Mouse (Mus musculus) lung, adult 2 months (tissue): ENCODE results near the gene B4galt1.

Experiments used
- CTCF ChIP-seq: fragments of 200-500 bp; IDR thresholded peaks from 2 replicates; pipeline ENCODE4 v1.5.1; 2011; ENCODE audit warnings: mild to moderate bottlenecking, low read length, control low read depth; ENCODE audit not compliant: insufficient read depth
- POLR2A ChIP-seq: fragments of 200-500 bp; IDR thresholded peaks from 2 replicates; pipeline ENCODE4 v1.6.1; 2011; ENCODE audit warnings: low read depth, mild to moderate bottlenecking, control low read depth, low read length, borderline replicate concordance; ENCODE audit errors: extremely low read depth

DNA sequence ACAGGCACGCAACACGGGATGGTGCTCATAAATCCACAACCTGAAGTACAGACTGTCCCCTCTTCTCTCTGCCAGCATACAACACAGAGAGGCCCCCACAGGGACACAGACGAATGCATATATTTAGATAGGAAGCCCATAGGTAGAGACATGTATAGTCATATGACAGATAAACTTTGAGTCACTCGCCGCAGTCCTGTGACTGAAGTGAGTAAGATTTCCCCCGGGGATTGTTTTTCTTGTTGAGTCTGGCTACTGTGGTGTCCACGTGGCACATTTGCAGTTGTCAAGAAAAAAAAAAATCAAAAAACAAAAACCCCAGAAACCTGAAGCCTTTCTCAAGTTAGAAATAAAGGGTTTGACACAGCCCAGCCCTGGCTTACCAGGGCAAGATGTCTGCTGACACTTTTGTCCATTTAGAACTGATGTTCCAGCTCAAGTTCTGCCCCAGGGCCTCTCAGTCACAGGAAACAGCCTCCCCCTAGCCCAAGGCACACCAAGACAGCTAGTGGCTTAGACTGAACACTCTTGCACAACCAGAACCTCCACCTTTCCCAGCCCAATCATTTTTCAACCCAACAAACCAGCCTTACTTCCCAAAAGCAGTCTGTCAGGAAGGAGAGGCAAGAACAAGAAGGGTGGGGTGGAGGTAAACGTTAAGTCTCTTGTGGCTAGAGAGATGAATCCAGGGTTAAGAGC is 71.9 kb downstream of the B4galt1 start:
- TF ChIP-seq CTCF (no peak), POLR2A (no peak)
